Mouse (Mus musculus) neural tube, embryonic 11.5 days (tissue): Measurements from ENCODE around the gene Ap1g2. TPM values are rescaled to one million over a fixed set of nuclear protein-coding genes. Genes with fewer than 3 reads are reported as not detected.

Source experiments
- ATAC-seq: fragments of 200-750 bp; cut with Nextera tagmentation; 2 replicates; pipeline ENCODE4 v1.8.0; 2017; ENCODE audit warnings: moderate number of reproducible peaks, mild to moderate bottlenecking, moderate TSS enrichment, moderate library complexity; ENCODE audit not compliant: insufficient read depth, low FRiP score, low TSS enrichment
- DNase-seq: peaks from one replicate; pipeline ENCODE4 v3.0.0-alpha.2; 2015; ENCODE audit warnings: low spot score
- H3K27ac ChIP-seq: fragments of 300-500 bp; sonication (generic); 2 replicates; pipeline ENCODE4 v1.5.1; 2014; ENCODE audit warnings: low read depth, mild to moderate bottlenecking, low read length
- H3K27me3 ChIP-seq: fragments of 300-500 bp; sonication (generic); 2 replicates; pipeline ENCODE4 v1.6.1; 2014; ENCODE audit warnings: mild to moderate bottlenecking, low read length, mixed read lengths; ENCODE audit not compliant: control insufficient read depth, insufficient read depth
- H3K36me3 ChIP-seq: fragments of 300-500 bp; sonication (generic); 2 replicates; pipeline ENCODE4 v1.6.1; 2014; ENCODE audit warnings: mild to moderate bottlenecking, low read length, moderate library complexity, mixed read lengths; ENCODE audit not compliant: control insufficient read depth, insufficient read depth
- H3K4me1 ChIP-seq: fragments of 300-500 bp; sonication (generic); 2 replicates; pipeline ENCODE4 v1.6.1; 2014; ENCODE audit warnings: low read length, mixed read lengths; ENCODE audit not compliant: control insufficient read depth, insufficient read depth
- H3K4me2 ChIP-seq: fragments of 300-500 bp; sonication (generic); 2 replicates; pipeline ENCODE4 v1.6.1; 2014; ENCODE audit warnings: low read depth, mild to moderate bottlenecking, moderate library complexity
- H3K4me3 ChIP-seq: fragments of 300-500 bp; sonication (generic); 2 replicates; pipeline ENCODE4 v1.5.1; 2014; ENCODE audit warnings: low read depth, low read length
- H3K9ac ChIP-seq: fragments of 300-500 bp; sonication (generic); 2 replicates; pipeline ENCODE4 v1.6.1; 2014; ENCODE audit warnings: mild to moderate bottlenecking, low read length
- H3K9me3 ChIP-seq: fragments of 300-500 bp; sonication (generic); 2 replicates; pipeline ENCODE4 v1.6.1; 2016; ENCODE audit warnings: low read length; ENCODE audit not compliant: control insufficient read depth
- WGBS: fragments of 180-500 bp; shearing (Covaris S2); extraction: QIAGEN DNeasy Blood & Tissue Kit; methylation state at CpG from one replicate; pipeline ENCODE4 v1.1.7; 2014; 5-methylcytosine and 5-hydroxymethylcytosine counted together
- polyA plus RNA-seq: library from polyadenylated mRNA; unstranded; fragments of >200 nt; fragmentation: Nextera tagmentation; extraction: Ambion mirVana; gene quantifications from 2 replicates; pipeline ENCODE4 v1.2.1, GENCODE M21; 2014

The Ap1g2 gene
- polyA plus RNA-seq, 1 experiment from 2014 or later, result 6.8 TPM

GRCm38 (mm10) chr14:55108202-55108870, 1.9 kb upstream of the Ap1g2 start:
- no peak overlapping the region for H3K4me2 ChIP-seq
- peaks cover 17% of the 10 kb centered on the region for H3K4me1 ChIP-seq
- DNase-seq, result no peak
- WGBS, result 47% methylated on average over 9 of the region's 9 CpGs
- no peaks in the 10 kb centered on the region for H3K9me3 ChIP-seq
- H3K9ac ChIP-seq, result no peak overlapping the region
- no peak overlapping the region for H3K27ac ChIP-seq
- no peak overlapping the region for H3K4me3 ChIP-seq
- no peaks in the 10 kb centered on the region for H3K36me3 ChIP-seq
- peak; percentile 49; the same call in 1 of the 2 replicates for ATAC-seq
- peaks cover 14% of the 10 kb centered on the region for H3K27me3 ChIP-seq

- H3K4me2 ChIP-seq, result no peak overlapping the region
- H3K9me3 ChIP-seq, result no peaks in the 10 kb centered on the region
- H3K4me3 ChIP-seq, result no peak overlapping the region
- DNase-seq (no peak), ATAC-seq (no peak)
- 74% methylated on average over 8 of the region's 8 CpGs for WGBS
- H3K9ac ChIP-seq, result no peak overlapping the region
- peaks cover 8% of the 10 kb centered on the region; the same call in 1 of the 2 replicates for H3K27me3 ChIP-seq
- no peak overlapping the region for H3K27ac ChIP-seq
- no peaks in the 10 kb centered on the region for H3K36me3 ChIP-seq
- H3K4me1 ChIP-seq, result peaks cover 17% of the 10 kb centered on the region
Measured at GRCm38 (mm10) chr14:55106990-55107389, 597 bp upstream of the Ap1g2 start.

- ATAC-seq (no peak), DNase-seq (no peak)
- Histone ChIP-seq H3K4me2 (peak overlapping the region; percentile 88), H3K36me3 (no peaks in the 10 kb centered on the region), H3K27me3 (peaks cover 4% of the 10 kb centered on the region; the same call in 1 of the 2 replicates), H3K27ac (no peak overlapping the region), H3K4me3 (peak overlapping the region; percentile 42; the same call in 1 of the 2 replicates), H3K9ac (no peak overlapping the region; the same call in 1 of the 2 replicates), H3K4me1 (peaks cover 17% of the 10 kb centered on the region), H3K9me3 (no peaks in the 10 kb centered on the region)
- 4% methylated on average over 7 of the region's 7 CpGs for WGBS
Measured at GRCm38 (mm10) chr14:55105386-55105785, 1.0 kb downstream of the Ap1g2 start.

- Histone ChIP-seq H3K4me3 (no peak overlapping the region), H3K4me1 (peaks cover 14% of the 10 kb centered on the region), H3K27ac (no peak overlapping the region), H3K36me3 (no peaks in the 10 kb centered on the region), H3K4me2 (no peak overlapping the region), H3K9ac (no peak overlapping the region), H3K9me3 (no peaks in the 10 kb centered on the region), H3K27me3 (no peaks in the 10 kb centered on the region)
- WGBS, result 88% methylated on average over 18 of the region's 18 CpGs
- ATAC-seq (no peak), DNase-seq (no peak)
Measured at GRCm38 (mm10) chr14:55104365-55104764, 2.0 kb downstream of the Ap1g2 start.

GRCm38 (mm10) chr14:55102253-55102785, 4.1 kb downstream of the Ap1g2 start:
- no peak overlapping the region for H3K4me2 ChIP-seq
- H3K27ac ChIP-seq, result no peak overlapping the region
- no peak for ATAC-seq
- DNase-seq, result no peak
- no peak overlapping the region for H3K9ac ChIP-seq
- no peaks in the 10 kb centered on the region for H3K9me3 ChIP-seq
- peaks cover 6% of the 10 kb centered on the region for H3K4me1 ChIP-seq
- H3K27me3 ChIP-seq, result no peaks in the 10 kb centered on the region
- H3K36me3 ChIP-seq, result no peaks in the 10 kb centered on the region
- no peak overlapping the region for H3K4me3 ChIP-seq
- 81% methylated on average over 15 of the region's 15 CpGs for WGBS

- no peak overlapping the region for H3K4me3 ChIP-seq
- H3K9ac ChIP-seq, result no peak overlapping the region
- H3K4me2 ChIP-seq, result no peak overlapping the region
- WGBS, result 50% methylated on average over 4 of the region's 4 CpGs
- H3K4me1 ChIP-seq, result peaks cover 9% of the 10 kb centered on the region
- H3K27me3 ChIP-seq, result no peaks in the 10 kb centered on the region
- DNase-seq, result peak; percentile 70
- H3K36me3 ChIP-seq, result no peaks in the 10 kb centered on the region
- ATAC-seq, result no peak
- H3K9me3 ChIP-seq, result no peaks in the 10 kb centered on the region
- H3K27ac ChIP-seq, result no peak overlapping the region
Measured at GRCm38 (mm10) chr14:55101592-55101991, 4.8 kb downstream of the Ap1g2 start.

GRCm38 (mm10) chr14:55098067-55098466, 8.3 kb downstream of the Ap1g2 start:
- Histone ChIP-seq H3K27ac (no peak overlapping the region), H3K4me2 (no peak overlapping the region), H3K9ac (no peak overlapping the region), H3K36me3 (no peaks in the 10 kb centered on the region), H3K4me1 (peaks cover 15% of the 10 kb centered on the region), H3K9me3 (no peaks in the 10 kb centered on the region), H3K27me3 (no peaks in the 10 kb centered on the region), H3K4me3 (no peak overlapping the region)
- ATAC-seq (no peak), DNase-seq (peak; percentile 54)
- WGBS, result 65% methylated on average over 4 of the region's 4 CpGs

- Histone ChIP-seq H3K36me3 (no peaks in the 10 kb centered on the region), H3K9ac (no peak overlapping the region), H3K9me3 (no peaks in the 10 kb centered on the region), H3K4me1 (peaks cover 15% of the 10 kb centered on the region), H3K27ac (no peak overlapping the region), H3K4me3 (no peak overlapping the region), H3K27me3 (no peaks in the 10 kb centered on the region), H3K4me2 (no peak overlapping the region)
- 79% methylated on average over 10 of the region's 10 CpGs for WGBS
- no peak for DNase-seq
- no peak for ATAC-seq
Measured at GRCm38 (mm10) chr14:55097646-55098045, 8.7 kb downstream of the Ap1g2 start.

GRCm38 (mm10) chr14:55096573-55097087, 9.8 kb downstream of the Ap1g2 start:
- Histone ChIP-seq H3K27ac (no peak overlapping the region), H3K27me3 (no peaks in the 10 kb centered on the region), H3K36me3 (no peaks in the 10 kb centered on the region), H3K4me2 (peak overlapping the region; percentile 10; the same call in 1 of the 2 replicates), H3K4me1 (peaks cover 15% of the 10 kb centered on the region), H3K4me3 (no peak overlapping the region), H3K9me3 (no peaks in the 10 kb centered on the region), H3K9ac (peak overlapping the region; percentile 35; the same call in 1 of the 2 replicates)
- DNase-seq (no peak), ATAC-seq (no peak)
- 59% methylated on average over 9 of the region's 9 CpGs for WGBS
